Mouse (Mus musculus): ENCODE data around the gene Abcc12. TPM values are rescaled to one million over a fixed set of nuclear protein-coding genes. Genes with fewer than 3 reads are reported as not detected.
A peak's percentile ranks its signal among the peaks of the same experiment; 100 is the strongest.

The Abcc12 gene
- polyA plus RNA-seq (2015; fragmentation: Nextera tagmentation; extraction: Ambion mirVana): 0.15 and 0.24 TPM in 2 replicates

GRCm38 (mm10) chr8:86580458-86580857, at the start of gene Abcc12:
Gene Abcc12, minus strand, starts transcription at chr8:86580686.
- H3K4me3 ChIP-seq (ENCODE audit: low read depth, low read length): no peak within 1 kb of the TSS
- TF ChIP-seq EP300 (optimal IDR thresholded peaks at IDR 0.05) (no peak), CTCF (IDR thresholded peaks at IDR 0.05; ENCODE audit: low read depth) (no peak)
- no peak for ATAC-seq (ENCODE audit: low FRiP score, low TSS enrichment)
- no peak within 1 kb of the TSS for H3K27ac ChIP-seq (replicated peaks)
- H3K9me3 ChIP-seq (ENCODE audit: control insufficient read depth, low read length): no peaks in the 10 kb centered on the region
- H3K4me1 ChIP-seq (replicated peaks; ENCODE audit: control insufficient read depth, insufficient read depth): no peaks in the 10 kb centered on the region
- H3K4me2 ChIP-seq (replicated peaks; ENCODE audit: low read depth): no peak within 1 kb of the TSS
- DNase-seq (ENCODE audit: low spot score): no peak
- H3K9ac ChIP-seq (ENCODE audit: low read length): no peak within 1 kb of the TSS
- no peaks in the 10 kb centered on the region for H3K36me3 ChIP-seq (ENCODE audit: control insufficient read depth, insufficient read depth, low read length)
- no peaks in the 10 kb centered on the region for H3K27me3 ChIP-seq (ENCODE audit: control insufficient read depth, insufficient read depth, low read length)

- Histone ChIP-seq H3K4me2 (replicated peaks; ENCODE audit: low read depth) (no peak overlapping the region), H3K4me3 (ENCODE audit: low read depth, low read length) (no peak overlapping the region), H3K9me3 (ENCODE audit: control insufficient read depth, low read length) (no peaks in the 10 kb centered on the region), H3K27me3 (ENCODE audit: control insufficient read depth, insufficient read depth, low read length) (no peaks in the 10 kb centered on the region), H3K9ac (ENCODE audit: low read length) (no peak overlapping the region), H3K27ac (replicated peaks) (no peak overlapping the region), H3K36me3 (ENCODE audit: control insufficient read depth, insufficient read depth, low read length) (peaks cover 14% of the 10 kb centered on the region), H3K4me1 (replicated peaks; ENCODE audit: control insufficient read depth, insufficient read depth) (no peaks in the 10 kb centered on the region)
- TF ChIP-seq CTCF (IDR thresholded peaks at IDR 0.05; ENCODE audit: low read depth) (no peak), EP300 (optimal IDR thresholded peaks at IDR 0.05) (no peak)
- WGBS: 67% methylated on average over 5 of the region's 5 CpGs
- DNase-seq (ENCODE audit: low spot score) (no peak), ATAC-seq (ENCODE audit: low FRiP score, low TSS enrichment) (peak; percentile 64; the same call in 1 of the 2 replicates)
Observed at GRCm38 (mm10) chr8:86630212-86630611, 49.7 kb upstream of the Abcc12 start.

GRCm38 (mm10) chr8:86624915-86625314, 44.4 kb upstream of the Abcc12 start:
- WGBS: 36% methylated on average over 7 of the region's 7 CpGs
- Histone ChIP-seq H3K4me2 (replicated peaks; ENCODE audit: low read depth) (peak overlapping the region; percentile 83), H3K36me3 (ENCODE audit: control insufficient read depth, insufficient read depth, low read length) (no peaks in the 10 kb centered on the region), H3K27ac (replicated peaks) (no peak overlapping the region), H3K4me1 (replicated peaks; ENCODE audit: control insufficient read depth, insufficient read depth) (no peaks in the 10 kb centered on the region), H3K4me3 (ENCODE audit: low read depth, low read length) (peak overlapping the region; percentile 79), H3K9ac (ENCODE audit: low read length) (peak overlapping the region; percentile 0; the same call in 1 of the 2 replicates), H3K27me3 (ENCODE audit: control insufficient read depth, insufficient read depth, low read length) (no peaks in the 10 kb centered on the region), H3K9me3 (ENCODE audit: control insufficient read depth, low read length) (no peaks in the 10 kb centered on the region)
- ATAC-seq (ENCODE audit: low FRiP score, low TSS enrichment) (no peak), DNase-seq (ENCODE audit: low spot score) (no peak)
- no peak for TF ChIP-seq CTCF (IDR thresholded peaks at IDR 0.05; ENCODE audit: low read depth)
- TF ChIP-seq EP300 (optimal IDR thresholded peaks at IDR 0.05): no peak

GRCm38 (mm10) chr8:86623911-86624731, 43.6 kb upstream of the Abcc12 start, which contains the start of gene Lonp2:
Gene Lonp2, plus strand, starts transcription at chr8:86624043.
- Histone ChIP-seq H3K27ac (replicated peaks) (peak within 1 kb of the TSS; percentile 85), H3K36me3 (ENCODE audit: control insufficient read depth, insufficient read depth, low read length) (no peaks in the 10 kb centered on the region), H3K4me3 (ENCODE audit: low read depth, low read length) (peak within 1 kb of the TSS; percentile 79), H3K4me2 (replicated peaks; ENCODE audit: low read depth) (peak within 1 kb of the TSS; percentile 83), H3K4me1 (replicated peaks; ENCODE audit: control insufficient read depth, insufficient read depth) (no peaks in the 10 kb centered on the region), H3K9ac (ENCODE audit: low read length) (peak within 1 kb of the TSS; percentile 74), H3K9me3 (ENCODE audit: control insufficient read depth, low read length) (no peaks in the 10 kb centered on the region), H3K27me3 (ENCODE audit: control insufficient read depth, insufficient read depth, low read length) (no peaks in the 10 kb centered on the region)
- peak; percentile 100 for ATAC-seq (ENCODE audit: low FRiP score, low TSS enrichment)
- DNase-seq (ENCODE audit: low spot score): peak; percentile 99
- WGBS: under 1% methylated on average over 59 of the region's 62 CpGs
- peak; percentile 2; the same call in 1 of the 2 replicates for TF ChIP-seq CTCF (IDR thresholded peaks at IDR 0.05; ENCODE audit: low read depth)
- TF ChIP-seq EP300 (optimal IDR thresholded peaks at IDR 0.05): no peak

- DNase-seq (ENCODE audit: low spot score) (no peak), ATAC-seq (ENCODE audit: low FRiP score, low TSS enrichment) (no peak; the same call in 1 of the 2 replicates)
- Histone ChIP-seq H3K9me3 (ENCODE audit: control insufficient read depth, low read length) (no peaks in the 10 kb centered on the region), H3K4me1 (replicated peaks; ENCODE audit: control insufficient read depth, insufficient read depth) (no peaks in the 10 kb centered on the region), H3K9ac (ENCODE audit: low read length) (peak overlapping the region; percentile 52; the same call in 1 of the 2 replicates), H3K4me2 (replicated peaks; ENCODE audit: low read depth) (peak overlapping the region; percentile 83), H3K27ac (replicated peaks) (no peak overlapping the region), H3K4me3 (ENCODE audit: low read depth, low read length) (peak overlapping the region; percentile 79), H3K27me3 (ENCODE audit: control insufficient read depth, insufficient read depth, low read length) (no peaks in the 10 kb centered on the region), H3K36me3 (ENCODE audit: control insufficient read depth, insufficient read depth, low read length) (no peaks in the 10 kb centered on the region)
- TF ChIP-seq CTCF (IDR thresholded peaks at IDR 0.05; ENCODE audit: low read depth): no peak
- WGBS: 2% methylated on average over 10 of the region's 14 CpGs
Observed at GRCm38 (mm10) chr8:86623551-86623910, 43.0 kb upstream of the Abcc12 start.

GRCm38 (mm10) chr8:86617759-86618387, 37.4 kb upstream of the Abcc12 start:
- no peaks in the 10 kb centered on the region for H3K4me1 ChIP-seq (replicated peaks; ENCODE audit: control insufficient read depth, insufficient read depth)
- no peak overlapping the region for H3K27ac ChIP-seq (replicated peaks)
- no peak overlapping the region for H3K4me3 ChIP-seq (ENCODE audit: low read depth, low read length)
- no peaks in the 10 kb centered on the region for H3K9me3 ChIP-seq (ENCODE audit: control insufficient read depth, low read length)
- H3K36me3 ChIP-seq (ENCODE audit: control insufficient read depth, insufficient read depth, low read length): no peaks in the 10 kb centered on the region
- no peak overlapping the region for H3K4me2 ChIP-seq (replicated peaks; ENCODE audit: low read depth)
- DNase-seq (ENCODE audit: low spot score) (no peak), ATAC-seq (ENCODE audit: low FRiP score, low TSS enrichment) (no peak)
- TF ChIP-seq CTCF (IDR thresholded peaks at IDR 0.05; ENCODE audit: low read depth): no peak
- no peak for TF ChIP-seq EP300 (optimal IDR thresholded peaks at IDR 0.05)
- H3K9ac ChIP-seq (ENCODE audit: low read length): no peak overlapping the region
- WGBS: 71% methylated on average over 7 of the region's 7 CpGs
- no peaks in the 10 kb centered on the region for H3K27me3 ChIP-seq (ENCODE audit: control insufficient read depth, insufficient read depth, low read length)

Data from stomach, postnatal 0 days (tissue).